Mouse (Mus musculus) kidney, postnatal 0 days (tissue): ENCODE measurements around the gene Ptprn2. TPM values are rescaled to one million over a fixed set of nuclear protein-coding genes. Genes with fewer than 3 reads are reported as not detected.

Experiments
- ATAC-seq: fragments of 200-750 bp; cut with Nextera tagmentation; replicated peaks from 2 replicates; pipeline ENCODE4 v1.8.0; 2017; ENCODE audit warnings: low read depth, moderate number of reproducible peaks, moderate TSS enrichment, moderate library complexity; ENCODE audit not compliant: low FRiP score
- DNase-seq: peaks from one replicate; pipeline ENCODE4 v3.0.0-alpha.2; 2016; ENCODE audit warnings: low spot score
- H3K27ac ChIP-seq: fragments of 300-500 bp; sonication (generic); 2 replicates; pipeline ENCODE4 v1.5.1; 2014; ENCODE audit warnings: mild to moderate bottlenecking
- H3K27me3 ChIP-seq: fragments of 300-500 bp; sonication (generic); 2 replicates; pipeline ENCODE4 v1.6.1; 2014; ENCODE audit warnings: low read length, mixed read lengths; ENCODE audit not compliant: insufficient read depth
- H3K36me3 ChIP-seq: fragments of 300-500 bp; sonication (generic); 2 replicates; pipeline ENCODE4 v1.6.1; 2014; ENCODE audit warnings: low read length, mixed read lengths; ENCODE audit not compliant: insufficient read depth
- H3K4me1 ChIP-seq: fragments of 300-500 bp; sonication (generic); replicated peaks from 2 replicates; pipeline ENCODE4 v1.6.1; 2014; ENCODE audit warnings: antibody characterized with exemption, low read length, mixed read lengths; ENCODE audit not compliant: insufficient read depth
- H3K4me2 ChIP-seq: fragments of 300-500 bp; sonication (generic); 2 replicates; pipeline ENCODE4 v1.6.1; 2014; ENCODE audit warnings: mild to moderate bottlenecking, low read length, moderate library complexity, mixed read lengths
- H3K4me3 ChIP-seq: fragments of 300-500 bp; sonication (generic); replicated peaks from 2 replicates; pipeline ENCODE4 v1.5.1; 2014; ENCODE audit warnings: low read depth, low read length
- H3K9ac ChIP-seq: fragments of 300-500 bp; sonication (generic); 2 replicates; pipeline ENCODE4 v1.6.1; 2014; ENCODE audit warnings: low read depth, low read length
- H3K9me3 ChIP-seq: fragments of 300-500 bp; sonication (generic); replicated peaks from 2 replicates; pipeline ENCODE4 v1.6.1; 2016; ENCODE audit warnings: low read length, inconsistent platforms, mixed read lengths
- CTCF ChIP-seq: IDR thresholded peaks from 2 replicates; pipeline ENCODE4 v1.5.1; 2016; ENCODE audit warnings: antibody characterized with exemption, low read depth, mild to moderate bottlenecking, moderate library complexity
- whole genome bisulfite sequencing: fragments of 180-500 bp; shearing (Covaris S2); extraction: QIAGEN DNeasy Blood & Tissue Kit; methylation state at CpG from one replicate; pipeline ENCODE4 v1.1.7; 2014; 5-methylcytosine and 5-hydroxymethylcytosine counted together
- polyA plus RNA-seq: library from polyadenylated mRNA; unstranded; fragments of >200 nt; fragmentation: Nextera tagmentation; extraction: Ambion mirVana; gene quantifications from 2 replicates; pipeline ENCODE4 v1.2.1, GENCODE M21; 2015

Gene Ptprn2
- polyA plus RNA-seq, 1 experiment from 2014 or later: 0.03 TPM

GRCm38 (mm10) chr12:117255776-117256342, 770.3 kb downstream of the Ptprn2 start:
- Histone ChIP-seq H3K27me3 (no peaks in the 10 kb centered on the region), H3K4me2 (no peak overlapping the region), H3K4me3 (no peak overlapping the region), H3K36me3 (no peaks in the 10 kb centered on the region), H3K9ac (no peak overlapping the region), H3K9me3 (no peaks in the 10 kb centered on the region), H3K4me1 (no peaks in the 10 kb centered on the region), H3K27ac (no peak overlapping the region)
- TF ChIP-seq CTCF: no peak
- 96% methylated on average over 2 of the region's 2 CpGs for WGBS
- no peak for DNase-seq
- no peak for ATAC-seq

GRCm38 (mm10) chr12:117256849-117257204, 771.3 kb downstream of the Ptprn2 start:
- 92% methylated on average over 5 of the region's 5 CpGs for WGBS
- no peak for ATAC-seq
- Histone ChIP-seq H3K27ac (no peak overlapping the region), H3K4me1 (no peaks in the 10 kb centered on the region), H3K9ac (no peak overlapping the region), H3K4me2 (no peak overlapping the region), H3K27me3 (no peaks in the 10 kb centered on the region), H3K4me3 (no peak overlapping the region), H3K9me3 (no peaks in the 10 kb centered on the region), H3K36me3 (no peaks in the 10 kb centered on the region)
- DNase-seq: no peak
- no peak for TF ChIP-seq CTCF

GRCm38 (mm10) chr12:117257205-117257920, 771.8 kb downstream of the Ptprn2 start:
- no peaks in the 10 kb centered on the region for H3K9me3 ChIP-seq
- no peak overlapping the region for H3K27ac ChIP-seq
- WGBS: 33% methylated on average over 20 of the region's 20 CpGs
- no peaks in the 10 kb centered on the region for H3K4me1 ChIP-seq
- H3K4me2 ChIP-seq: no peak overlapping the region
- ATAC-seq: no peak
- H3K4me3 ChIP-seq: no peak overlapping the region
- no peaks in the 10 kb centered on the region for H3K36me3 ChIP-seq
- no peaks in the 10 kb centered on the region for H3K27me3 ChIP-seq
- no peak for TF ChIP-seq CTCF
- no peak overlapping the region for H3K9ac ChIP-seq
- no peak for DNase-seq

- Histone ChIP-seq H3K27me3 (no peaks in the 10 kb centered on the region), H3K9ac (no peak overlapping the region), H3K4me2 (no peak overlapping the region), H3K9me3 (no peaks in the 10 kb centered on the region), H3K36me3 (no peaks in the 10 kb centered on the region), H3K4me1 (no peaks in the 10 kb centered on the region), H3K27ac (no peak overlapping the region), H3K4me3 (no peak overlapping the region)
- WGBS: 64% methylated on average over 12 of the region's 12 CpGs
- ATAC-seq (no peak), DNase-seq (no peak)
- no peak for TF ChIP-seq CTCF
These were observed 772.5 kb downstream of the Ptprn2 start for GRCm38 (mm10) chr12:117257921-117258497.

GRCm38 (mm10) chr12:117260391-117261164, 775.1 kb downstream of the Ptprn2 start:
- Histone ChIP-seq H3K4me2 (no peak overlapping the region), H3K27ac (no peak overlapping the region), H3K4me3 (no peak overlapping the region), H3K9me3 (no peaks in the 10 kb centered on the region), H3K9ac (no peak overlapping the region), H3K36me3 (no peaks in the 10 kb centered on the region), H3K27me3 (no peaks in the 10 kb centered on the region), H3K4me1 (no peaks in the 10 kb centered on the region)
- TF ChIP-seq CTCF: peak; percentile 37; the same call in 1 of the 2 replicates
- WGBS: 68% methylated on average over 6 of the region's 6 CpGs
- DNase-seq (no peak), ATAC-seq (no peak)

GRCm38 (mm10) chr12:117261165-117261440, 775.6 kb downstream of the Ptprn2 start:
- ATAC-seq: no peak
- WGBS: 43% methylated on average over 3 of the region's 3 CpGs

More at GRCm38 (mm10) chr12:117261165-117261440, 775.6 kb downstream of the Ptprn2 start:
- no peak for TF ChIP-seq CTCF
- no peaks in the 10 kb centered on the region for H3K27me3 ChIP-seq
- H3K36me3 ChIP-seq: no peaks in the 10 kb centered on the region
- H3K4me1 ChIP-seq: no peaks in the 10 kb centered on the region
- no peak overlapping the region for H3K4me2 ChIP-seq
- no peak overlapping the region for H3K27ac ChIP-seq
- no peaks in the 10 kb centered on the region for H3K9me3 ChIP-seq
- no peak overlapping the region for H3K9ac ChIP-seq
- H3K4me3 ChIP-seq: no peak overlapping the region
- no peak for DNase-seq
